Mouse (Mus musculus): ENCODE data around the gene Sptbn2. TPM values are rescaled to one million over a fixed set of nuclear protein-coding genes. Genes with fewer than 3 reads are reported as not detected.

The Sptbn2 gene
- polyA plus RNA-seq, 1 experiment from 2014 or later: 3.4 TPM

DNA sequence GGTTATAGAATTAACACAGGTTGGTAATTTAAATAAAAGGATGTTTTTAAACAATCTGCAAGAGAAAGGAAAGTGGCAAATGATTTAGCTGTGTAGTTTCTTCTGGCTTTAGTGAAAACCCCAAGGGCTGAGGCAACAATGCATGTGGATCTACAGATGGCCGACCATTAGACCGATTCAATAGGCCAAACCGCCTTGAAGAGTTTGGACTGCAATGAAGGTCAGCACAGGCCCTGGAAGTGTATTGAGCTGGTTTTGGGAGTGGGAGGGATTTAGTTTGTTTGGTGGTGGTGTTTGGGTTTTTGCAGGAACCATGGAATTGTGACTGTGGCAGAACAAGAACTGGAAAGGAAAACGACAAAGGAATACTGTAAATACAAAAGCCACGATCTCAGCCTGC is 88.1 kb downstream of the Sptbn2 start:
- Histone ChIP-seq H3K36me3 (peaks cover 82% of the 10 kb centered on the region), H3K4me3 (no peak overlapping the region), H3K27ac (no peak overlapping the region), H3K4me1 (peaks cover 10% of the 10 kb centered on the region), H3K27me3 (ENCODE audit: low read depth, poor library complexity, severe bottlenecking) (no peaks in the 10 kb centered on the region), H3K9me3 (replicated peaks) (no peaks in the 10 kb centered on the region)
- no peak for DNase-seq (ENCODE audit: low spot score)
- WGBS: 95% methylated on average over 5 of the region's 5 CpGs

Other genes starting within 250 kb of the Sptbn2 start
- gene Syt12, start 233.7 kb upstream of the Sptbn2 start, polyA plus RNA-seq (2016; fragmentation: Nextera tagmentation; extraction: Ambion mirVana): 0.53 and 0.95 TPM in 2 replicates
- gene 2010003K11Rik, start 212.6 kb upstream of the Sptbn2 start, polyA plus RNA-seq (2016; fragmentation: Nextera tagmentation; extraction: Ambion mirVana): not detected in 2 replicates
- gene Pcx, start 200.7 kb upstream of the Sptbn2 start, polyA plus RNA-seq (2016; fragmentation: Nextera tagmentation; extraction: Ambion mirVana): 15.8 and 18.8 TPM in 2 replicates
- gene Lrfn4, start 95.5 kb upstream of the Sptbn2 start, polyA plus RNA-seq (2016; fragmentation: Nextera tagmentation; extraction: Ambion mirVana): 7.8 and 8.0 TPM in 2 replicates
- 85.7 and 90.4 TPM in 2 replicates for gene Rce1, start 85.5 kb upstream of the Sptbn2 start, polyA plus RNA-seq (2016; fragmentation: Nextera tagmentation; extraction: Ambion mirVana)
- gene Gm960, start 12.5 kb upstream of the Sptbn2 start, polyA plus RNA-seq (2016; fragmentation: Nextera tagmentation; extraction: Ambion mirVana): 1.5 and 4.5 TPM in 2 replicates
- 87.3 and 113 TPM in 2 replicates for gene Rbm4b, start 45.3 kb downstream of the Sptbn2 start, polyA plus RNA-seq (2016; fragmentation: Nextera tagmentation; extraction: Ambion mirVana)
- gene Rbm4, start 82.7 kb downstream of the Sptbn2 start, polyA plus RNA-seq (2016; fragmentation: Nextera tagmentation; extraction: Ambion mirVana): 91.5 and 108 TPM in 2 replicates
- 32.7 and 33.8 TPM in 2 replicates for gene Gm21992, start 100.4 kb downstream of the Sptbn2 start, polyA plus RNA-seq (2016; fragmentation: Nextera tagmentation; extraction: Ambion mirVana)
- 134 TPM in 2 replicates for gene Rbm14, start 100.5 kb downstream of the Sptbn2 start, polyA plus RNA-seq (2016; fragmentation: Nextera tagmentation; extraction: Ambion mirVana)
- gene Ccs, start 128.2 kb downstream of the Sptbn2 start, polyA plus RNA-seq (2016; fragmentation: Nextera tagmentation; extraction: Ambion mirVana): 48.9 and 55.3 TPM in 2 replicates
- not detected in 2 replicates for gene Ccdc87, start 128.2 kb downstream of the Sptbn2 start, polyA plus RNA-seq (2016; fragmentation: Nextera tagmentation; extraction: Ambion mirVana)
- 13.3 and 18.5 TPM in 2 replicates for gene Ctsf, start 144.0 kb downstream of the Sptbn2 start, polyA plus RNA-seq (2016; fragmentation: Nextera tagmentation; extraction: Ambion mirVana)
- 1.6 and 2.7 TPM in 2 replicates for gene Actn3, start 166.7 kb downstream of the Sptbn2 start, polyA plus RNA-seq (2016; fragmentation: Nextera tagmentation; extraction: Ambion mirVana)
- gene Zdhhc24, start 167.5 kb downstream of the Sptbn2 start, polyA plus RNA-seq (2016; fragmentation: Nextera tagmentation; extraction: Ambion mirVana): 7.0 and 8.5 TPM in 2 replicates
- gene Bbs1, start 195.5 kb downstream of the Sptbn2 start, polyA plus RNA-seq (2016; fragmentation: Nextera tagmentation; extraction: Ambion mirVana): 5.1 and 9.0 TPM in 2 replicates
- gene Dpp3, start 217.1 kb downstream of the Sptbn2 start, polyA plus RNA-seq (2016; fragmentation: Nextera tagmentation; extraction: Ambion mirVana): 196 and 198 TPM in 2 replicates
- 1.4 and 2.1 TPM in 2 replicates for gene Peli3, start 232.0 kb downstream of the Sptbn2 start, polyA plus RNA-seq (2016; fragmentation: Nextera tagmentation; extraction: Ambion mirVana)

All from limb, embryonic 10.5 days (tissue).